ENCODE assay signal across 21 mouse cellular contexts in genomic region chr17:85138393-85138792, GRCm38 (mm10). TPM values are rescaled to one million over a fixed set of nuclear protein-coding genes. Genes with fewer than 3 reads are reported as not detected.
A peak's percentile ranks its signal among the peaks of the same experiment; 100 is the strongest.
DNase-seq lines count a peak whose midpoint lies in the region; ATAC-seq and TF ChIP-seq lines count a peak whose summit lies in the region.
"Had no signal": no experiment of that assay in that cellular context is flagged by ENCODE, and none has a peak within 500 bp of the region (broad histone marks: within the 10 kb centered on the region; RNA-seq: fewer than 3 reads in every experiment).

No protein-coding gene starts in this region.

- H3K79me2 ChIP-seq in CH12.LX (replicated peaks; ENCODE audit: control insufficient read depth, extremely low read depth, insufficient read depth, poor library complexity, severe bottlenecking) (no peaks in the 10 kb centered on the region), MEL (ENCODE audit: control insufficient read depth, insufficient read depth, low read length, poor library complexity) (no peaks in the 10 kb centered on the region)

- dilution Hi-C loops in CH12.LX (cut with MboI; ENCODE audit: extremely low pct_ligation_motif_present, extremely low pct_unique_long_range_greater_than_20kb, low sequenced_read_pairs) = no loop called here

- TF ChIP-seq RAD21 in CH12.LX (IDR thresholded peaks at IDR 0.05; ENCODE audit: low read depth, low read length) (no peak), MEL (IDR thresholded peaks at IDR 0.05; ENCODE audit: low read depth, low read length) (no peak)

- H3K27ac ChIP-seq in CH12.LX (ENCODE audit: insufficient read depth, low read depth) = no peak overlapping the region
- no peak overlapping the region for H3K27ac ChIP-seq in MEL (ENCODE audit: control insufficient read depth, low read depth, low read length)
- H3K27ac ChIP-seq: embryonic facial prominence, embryonic 10.5 days; embryonic facial prominence, embryonic 12.5 days; forebrain, embryonic 13.5 days; forebrain, embryonic 15.5 days had no signal

- H3K4me2 ChIP-seq in CH12.LX (ENCODE audit: insufficient read depth, low read depth, poor library complexity, severe bottlenecking) = no peak overlapping the region
- H3K4me2 ChIP-seq: embryonic facial prominence, embryonic 12.5 days; forebrain, embryonic 13.5 days; forebrain, embryonic 15.5 days had no signal

- TF ChIP-seq POLR2A in CH12.LX (IDR thresholded peaks at IDR 0.05; ENCODE audit: low read depth, low read length) = no peak
- TF ChIP-seq POLR2A in MEL (IDR thresholded peaks at IDR 0.05; ENCODE audit: control insufficient read depth in 1 of 2, insufficient read depth in 1 of 2, low read depth in 1 of 2, low read length in 2 of 2, poor library complexity in 1 of 2) = no peak

- ATAC-seq in megakaryocyte-erythroid progenitor cell, adult 5-6 weeks (replicated peaks; ENCODE audit: low FRiP score, low TSS enrichment, poor library complexity, severe bottlenecking) = no peak
- ATAC-seq: CD4-positive, CD25-positive, alpha-beta regulatory T cell, adult 4 months; forebrain, embryonic 13.5 days; forebrain, embryonic 15.5 days; forebrain, postnatal 0 days had no signal

- no peaks in the 10 kb centered on the region for H3K27me3 ChIP-seq in CH12.LX (replicated peaks)
- no peaks in the 10 kb centered on the region for H3K27me3 ChIP-seq in MEL (ENCODE audit: control insufficient read depth in 1 of 2, insufficient read depth in 2 of 2, low read length in 2 of 2)
- H3K27me3 ChIP-seq: embryonic facial prominence, embryonic 12.5 days; forebrain, embryonic 13.5 days; forebrain, embryonic 15.5 days had no signal

- H3K36me3 ChIP-seq in CH12.LX (replicated peaks in 1 of 2; ENCODE audit: control insufficient read depth in 1 of 2, insufficient read depth in 1 of 2, low read length in 1 of 2) = no peaks in the 10 kb centered on the region
- H3K36me3 ChIP-seq in MEL (ENCODE audit: control insufficient read depth in 1 of 2, insufficient read depth in 2 of 2, low read length in 2 of 2) = peaks cover 0 to 2% of the 10 kb centered on the region in 2 experiments; a peak in 1 of 4 replicates
- H3K36me3 ChIP-seq: embryonic facial prominence, embryonic 10.5 days; embryonic facial prominence, embryonic 12.5 days; forebrain, embryonic 15.5 days; G1E had no signal

- TF ChIP-seq CTCF in CH12.LX (conservative IDR thresholded peaks at IDR 0.05 in 1 of 2, IDR thresholded peaks at IDR 0.05 in 1 of 2; ENCODE audit: low read depth in 2 of 2, low read length in 2 of 2) (no peak), MEL (IDR thresholded peaks at IDR 0.05 in 2 of 3, conservative IDR thresholded peaks at IDR 0.05 in 1 of 3; ENCODE audit: control insufficient read depth in 1 of 3, insufficient read depth in 1 of 3, low read depth in 2 of 3, low read length in 3 of 3, poor library complexity in 1 of 3, severe bottlenecking in 1 of 3) (no peak)

- H3K4me3 ChIP-seq in CH12.LX (replicated peaks in 1 of 3; ENCODE audit: low read depth in 2 of 3, low read length in 2 of 3, poor library complexity in 1 of 3) (no peak overlapping the region), MEL (ENCODE audit: control insufficient read depth in 1 of 2, insufficient read depth in 1 of 2, low read depth in 2 of 2, low read length in 2 of 2) (no peak overlapping the region)
- H3K4me3 ChIP-seq: embryonic facial prominence, embryonic 10.5 days; embryonic facial prominence, embryonic 12.5 days; forebrain, embryonic 13.5 days; forebrain, embryonic 15.5 days had no signal

- H3K4me1 ChIP-seq in CH12.LX (ENCODE audit: control insufficient read depth in 1 of 2, insufficient read depth in 2 of 2) (0 out of 4 replicates have a peak, but pooled peaks cover 0 to 2% of the 10 kb centered on the region in 2 experiments), MEL (ENCODE audit: control insufficient read depth in 1 of 2, insufficient read depth in 2 of 2, low read length in 2 of 2) (no peaks in the 10 kb centered on the region)
- H3K4me1 ChIP-seq: embryonic facial prominence, embryonic 12.5 days; forebrain, embryonic 15.5 days had no signal

- no peaks in the 10 kb centered on the region for H3K9me3 ChIP-seq in CH12.LX (replicated peaks; ENCODE audit: low read length)
- no peaks in the 10 kb centered on the region for H3K9me3 ChIP-seq in MEL (replicated peaks; ENCODE audit: insufficient read depth, low read length)
- H3K9me3 ChIP-seq: embryonic facial prominence, embryonic 10.5 days; embryonic facial prominence, embryonic 12.5 days; forebrain, embryonic 13.5 days; forebrain, embryonic 15.5 days; G1E had no signal

- in situ Hi-C loops in CH12.LX (cut with MboI; ENCODE audit: low pct_ligation_motif_present, low pct_unique_long_range_greater_than_20kb, low sequenced_read_pairs) = no loop called here

- H3K9ac ChIP-seq in CH12.LX (ENCODE audit: insufficient read depth, low read depth) (no peak overlapping the region), MEL (ENCODE audit: control insufficient read depth, low read depth, low read length, poor library complexity, severe bottlenecking) (no peak overlapping the region)
- H3K9ac ChIP-seq: embryonic facial prominence, embryonic 12.5 days; forebrain, embryonic 13.5 days; forebrain, embryonic 15.5 days; forebrain, postnatal 0 days had no signal

- TF ChIP-seq EP300 in CH12.LX (IDR thresholded peaks at IDR 0.05; ENCODE audit: low read length) = no peak
- TF ChIP-seq EP300 in MEL (IDR thresholded peaks at IDR 0.05; ENCODE audit: low read depth in 1 of 2, low read length in 2 of 2) = no peak

- peak; percentile 7 for DNase-seq in heart, adult 11 months
- no peak for DNase-seq in heart, adult 9 months (ENCODE audit: low spot score in 2 of 2)
- DNase-seq in CH12.LX (ENCODE audit: extremely low read depth) = no peak
- DNase-seq in MEL (ENCODE audit: low read depth, low spot score) = no peak
- DNase-seq: adrenal gland, adult 2 months; adrenal gland, postnatal 14 days; adrenal gland, postnatal 36 days; B cell, adult 2 months; cerebellum, adult 11-12 months; cerebellum, adult 2 months; cerebellum, adult 9-10 months; cerebellum, postnatal 10 days; cerebellum, postnatal 25 days; forebrain, postnatal 0 days had no signal

TF ChIP-seq in CH12.LX, 34 proteins besides CTCF, POLR2A, EP300 and RAD21:
- TF ChIP-seq JUN (IDR thresholded peaks at IDR 0.05; ENCODE audit: insufficient read depth, low read depth, low read length) (no peak), NRF1 (IDR thresholded peaks at IDR 0.05; ENCODE audit: low read depth, low read length) (no peak), TCF12 (IDR thresholded peaks at IDR 0.05; ENCODE audit: low read depth, low read length) (no peak), MAFK (IDR thresholded peaks at IDR 0.05; ENCODE audit: insufficient replicate concordance, low read length) (peak; percentile 78), NELFE (IDR thresholded peaks at IDR 0.05; ENCODE audit: low read depth, low read length) (no peak)

TF ChIP-seq in MEL, 35 proteins besides CTCF, POLR2A, EP300 and RAD21:
- TF ChIP-seq TBP (IDR thresholded peaks at IDR 0.05; ENCODE audit: low read depth, low read length) = no peak
- no peak for TF ChIP-seq NRF1 (IDR thresholded peaks at IDR 0.05; ENCODE audit: insufficient read depth, low read depth, low read length, poor library complexity, severe bottlenecking)
- TF ChIP-seq MAFK (IDR thresholded peaks at IDR 0.05; ENCODE audit: borderline replicate concordance, low read depth, low read length) = peak; percentile 27; the same call in 1 of the 2 replicates

RNA-seq across cellular contexts. Expression of gene Camkmt, which starts 48.0 kb away (rescaled TPM):
- total RNA-seq in CH12.LX (2012; rRNA removed) (1.5 and 1.6 TPM in 2 replicates), CH12.LX (2014; rRNA removed) (1.7 and 1.8 TPM in 2 replicates), MEL (2012; rRNA removed) (1.6 and 2.2 TPM in 2 replicates)
- polyA plus RNA-seq in CH12.LX (2012; ENCODE audit: insufficient read length, low read depth) (3.5 and 4.4 TPM in 2 replicates), MEL (2012; ENCODE audit: insufficient read depth in 1 of 2, insufficient read length in 2 of 2, low read depth in 1 of 2, low replicate concordance in 2 of 2, missing spikeins in 1 of 2) (1 to 10 TPM in 1 of 2 experiments, not detected in 1; 5.9 TPM)
- total RNA-seq in megakaryocyte-erythroid progenitor cell, adult 5-6 weeks (2014; fragmentation: Nextera tagmentation) = 5.6 and 7.8 TPM in 2 replicates
- 1.6 and 3.1 TPM in 2 replicates for total RNA-seq in megakaryocyte-erythroid progenitor cell, adult 5-6 weeks (2017)

RNA-seq across cellular contexts. Expression of gene Prepl, which starts 48.4 kb away (rescaled TPM):
- 8.4 and 8.5 TPM in 2 replicates for total RNA-seq in CH12.LX (2012; rRNA removed)
- 6.0 and 7.0 TPM in 2 replicates for total RNA-seq in CH12.LX (2014; rRNA removed)
- polyA plus RNA-seq in CH12.LX (2012; ENCODE audit: insufficient read length, low read depth) = 21.0 and 22.9 TPM in 2 replicates
- total RNA-seq in MEL (2012; rRNA removed) = 12.2 and 12.6 TPM in 2 replicates
- 10 to 100 TPM in 1 of 2 experiments, not detected in 1; 23.2 TPM for polyA plus RNA-seq in MEL (2012; ENCODE audit: insufficient read depth in 1 of 2, insufficient read length in 2 of 2, low read depth in 1 of 2, low replicate concordance in 2 of 2, missing spikeins in 1 of 2)
- total RNA-seq in megakaryocyte-erythroid progenitor cell, adult 5-6 weeks (2014; fragmentation: Nextera tagmentation) = 24.8 and 26.5 TPM in 2 replicates
- total RNA-seq in megakaryocyte-erythroid progenitor cell, adult 5-6 weeks (2017) = 32.8 and 44.5 TPM in 2 replicates
